Mouse (Mus musculus) heart, embryonic 16.5 days (tissue): ENCODE measurements around the gene Cltrn. TPM values are rescaled to one million over a fixed set of nuclear protein-coding genes. Genes with fewer than 3 reads are reported as not detected.

Source experiments
- ATAC-seq: fragments of 200-750 bp; cut with Nextera tagmentation; replicated peaks from 2 replicates; pipeline ENCODE4 v1.8.0; 2017; ENCODE audit warnings: moderate number of reproducible peaks; ENCODE audit not compliant: insufficient read depth, low FRiP score; ENCODE audit errors: extremely low read depth
- H3K27ac ChIP-seq: fragments of 300-500 bp; sonication (generic); 2 replicates; pipeline ENCODE4 v1.5.1; 2014; ENCODE audit warnings: mild to moderate bottlenecking, low read length, control low read depth, moderate library complexity
- H3K27me3 ChIP-seq: fragments of 300-500 bp; sonication (generic); 2 replicates; pipeline ENCODE4 v1.6.1; 2014; ENCODE audit warnings: low read length, mixed read lengths; ENCODE audit not compliant: control insufficient read depth, insufficient read depth
- H3K36me3 ChIP-seq: fragments of 300-500 bp; sonication (generic); 2 replicates; pipeline ENCODE4 v1.6.1; 2014; ENCODE audit not compliant: control insufficient read depth, insufficient read depth
- H3K4me1 ChIP-seq: fragments of 300-500 bp; sonication (generic); 2 replicates; pipeline ENCODE4 v1.6.1; 2014; ENCODE audit warnings: low read length, mixed read lengths; ENCODE audit not compliant: control insufficient read depth, insufficient read depth
- H3K4me2 ChIP-seq: fragments of 300-500 bp; sonication (generic); 2 replicates; pipeline ENCODE4 v1.6.1; 2014; ENCODE audit warnings: low read depth, mild to moderate bottlenecking, control low read depth, low read length
- H3K4me3 ChIP-seq: fragments of 300-500 bp; sonication (generic); 2 replicates; pipeline ENCODE4 v1.5.1; 2014; ENCODE audit warnings: mild to moderate bottlenecking, control low read depth, low read length
- H3K9ac ChIP-seq: fragments of 300-500 bp; sonication (generic); 2 replicates; pipeline ENCODE4 v1.6.1; 2014; ENCODE audit warnings: low read length, control low read depth
- H3K9me3 ChIP-seq: fragments of 300-500 bp; sonication (generic); replicated peaks from 2 replicates; pipeline ENCODE4 v1.6.1; 2016; ENCODE audit warnings: low read length; ENCODE audit not compliant: control insufficient read depth
- WGBS: fragments of 180-500 bp; shearing (Covaris S2); extraction: QIAGEN DNeasy Blood & Tissue Kit; methylation state at CpG from one replicate; pipeline ENCODE4 v1.1.7; 2014; 5-methylcytosine and 5-hydroxymethylcytosine counted together
- polyA plus RNA-seq: library from polyadenylated mRNA; unstranded; fragments of >200 nt; fragmentation: Nextera tagmentation; extraction: Ambion mirVana; gene quantifications from 2 replicates; pipeline ENCODE4 v1.2.1, GENCODE M21; 2015

Gene Cltrn
- polyA plus RNA-seq, 1 experiment from 2014 or later, result 0.11 TPM

GRCm38 (mm10) chrX:164111146-164111545 lies 22.5 kb downstream of the Cltrn start:
- H3K4me3 ChIP-seq, result no peak overlapping the region
- no peaks in the 10 kb centered on the region for H3K4me1 ChIP-seq
- H3K36me3 ChIP-seq, result no peaks in the 10 kb centered on the region
- no peak for ATAC-seq
- H3K9me3 ChIP-seq, result no peaks in the 10 kb centered on the region
- no peak overlapping the region for H3K9ac ChIP-seq
- H3K27ac ChIP-seq, result no peak overlapping the region
- H3K27me3 ChIP-seq, result no peaks in the 10 kb centered on the region
- WGBS, result 57% methylated on average over 3 of the region's 3 CpGs
- no peak overlapping the region for H3K4me2 ChIP-seq

- no peaks in the 10 kb centered on the region for H3K27me3 ChIP-seq
- 68% methylated on average over 6 of the region's 6 CpGs for WGBS
- H3K9ac ChIP-seq, result no peak overlapping the region
- no peak overlapping the region for H3K27ac ChIP-seq
- no peaks in the 10 kb centered on the region for H3K36me3 ChIP-seq
- H3K9me3 ChIP-seq, result no peaks in the 10 kb centered on the region
- no peak for ATAC-seq
- no peak overlapping the region for H3K4me2 ChIP-seq
- no peaks in the 10 kb centered on the region for H3K4me1 ChIP-seq
- H3K4me3 ChIP-seq, result no peak overlapping the region
These were observed 25.1 kb downstream of the Cltrn start for GRCm38 (mm10) chrX:164113744-164114143.

- Histone ChIP-seq H3K27me3 (no peaks in the 10 kb centered on the region), H3K9ac (no peak overlapping the region), H3K4me2 (no peak overlapping the region), H3K9me3 (no peaks in the 10 kb centered on the region), H3K4me1 (no peaks in the 10 kb centered on the region), H3K4me3 (no peak overlapping the region), H3K36me3 (no peaks in the 10 kb centered on the region), H3K27ac (no peak overlapping the region)
- 79% methylated on average over 3 of the region's 3 CpGs for WGBS
- ATAC-seq, result no peak
These were observed 35.3 kb downstream of the Cltrn start for GRCm38 (mm10) chrX:164123942-164124341.

GRCm38 (mm10) chrX:164133531-164133930 lies 44.9 kb downstream of the Cltrn start:
- 79% methylated on average over 3 of the region's 3 CpGs for WGBS
- ATAC-seq, result no peak

GRCm38 (mm10) chrX:164135304-164135818 lies 46.7 kb downstream of the Cltrn start:
- Histone ChIP-seq H3K4me2 (no peak overlapping the region), H3K36me3 (no peaks in the 10 kb centered on the region), H3K9me3 (no peaks in the 10 kb centered on the region), H3K4me3 (no peak overlapping the region), H3K4me1 (no peaks in the 10 kb centered on the region), H3K9ac (no peak overlapping the region), H3K27ac (no peak overlapping the region), H3K27me3 (no peaks in the 10 kb centered on the region)
- 84% methylated on average over 4 of the region's 4 CpGs for WGBS
- no peak for ATAC-seq

More at GRCm38 (mm10) chrX:164133531-164133930, 44.9 kb downstream of the Cltrn start:
- Histone ChIP-seq H3K4me3 (no peak overlapping the region), H3K27me3 (no peaks in the 10 kb centered on the region), H3K4me2 (no peak overlapping the region), H3K27ac (no peak overlapping the region), H3K9ac (no peak overlapping the region), H3K9me3 (no peaks in the 10 kb centered on the region), H3K36me3 (no peaks in the 10 kb centered on the region), H3K4me1 (no peaks in the 10 kb centered on the region)

GRCm38 (mm10) chrX:164139032-164139431 lies 50.4 kb downstream of the Cltrn start, which contains the start of gene Ace2:
TSS of gene Ace2 (plus strand) at chrX:164139332.
- Histone ChIP-seq H3K4me1 (no peaks in the 10 kb centered on the region), H3K9ac (no peak within 1 kb of the TSS), H3K36me3 (no peaks in the 10 kb centered on the region), H3K27me3 (no peaks in the 10 kb centered on the region), H3K27ac (no peak within 1 kb of the TSS), H3K4me3 (no peak within 1 kb of the TSS), H3K9me3 (no peaks in the 10 kb centered on the region), H3K4me2 (no peak within 1 kb of the TSS)
- ATAC-seq, result no peak
- 85% methylated on average over 2 of the region's 2 CpGs for WGBS

- Histone ChIP-seq H3K4me2 (no peak overlapping the region), H3K27ac (no peak overlapping the region), H3K36me3 (no peaks in the 10 kb centered on the region), H3K9me3 (no peaks in the 10 kb centered on the region), H3K4me1 (no peaks in the 10 kb centered on the region), H3K4me3 (no peak overlapping the region), H3K27me3 (no peaks in the 10 kb centered on the region), H3K9ac (no peak overlapping the region)
- no peak for ATAC-seq
- 49% methylated on average over 6 of the region's 6 CpGs for WGBS
These were observed 57.0 kb downstream of the Cltrn start for GRCm38 (mm10) chrX:164145463-164146250.

GRCm38 (mm10) chrX:164152703-164153102 lies 64.1 kb downstream of the Cltrn start:
- no peak for ATAC-seq
- Histone ChIP-seq H3K9ac (no peak overlapping the region), H3K4me1 (no peaks in the 10 kb centered on the region), H3K27me3 (no peaks in the 10 kb centered on the region), H3K36me3 (no peaks in the 10 kb centered on the region), H3K4me2 (no peak overlapping the region), H3K9me3 (no peaks in the 10 kb centered on the region), H3K27ac (no peak overlapping the region), H3K4me3 (no peak overlapping the region)
- WGBS, result 59% methylated on average over 2 of the region's 2 CpGs

- no peak for ATAC-seq
- H3K27ac ChIP-seq, result no peak overlapping the region
- H3K36me3 ChIP-seq, result no peaks in the 10 kb centered on the region
These were observed 65.0 kb downstream of the Cltrn start for GRCm38 (mm10) chrX:164153606-164154005.

More at GRCm38 (mm10) chrX:164153606-164154005, 65.0 kb downstream of the Cltrn start:
- no peaks in the 10 kb centered on the region for H3K9me3 ChIP-seq
- no peak overlapping the region for H3K4me2 ChIP-seq
- no peaks in the 10 kb centered on the region for H3K4me1 ChIP-seq
- no peak overlapping the region for H3K4me3 ChIP-seq
- H3K9ac ChIP-seq, result no peak overlapping the region
- H3K27me3 ChIP-seq, result no peaks in the 10 kb centered on the region
